20 mouse cellular contexts compared by ENCODE assay signal in genomic region chr1:166130224-166130860, GRCm38 (mm10). TPM values are rescaled to one million over a fixed set of nuclear protein-coding genes. Genes with fewer than 3 reads are reported as not detected.
DNase-seq lines count a peak whose midpoint lies in the region; ATAC-seq and TF ChIP-seq lines count a peak whose summit lies in the region.
"Had no signal": no experiment of that assay in that cellular context is flagged by ENCODE, and none has a peak within 500 bp of the region (broad histone marks: within the 10 kb centered on the region; RNA-seq: fewer than 3 reads in every experiment).

Gene Gpa33 (plus strand): TSS chr1:166130238.

- H3K27me3 ChIP-seq in heart, embryonic 15.5 days, result no peaks in the 10 kb centered on the region
- no peaks in the 10 kb centered on the region for H3K27me3 ChIP-seq in ES-Bruce4 (ENCODE audit: control insufficient read depth, insufficient read depth, low read length, poor library complexity, severe bottlenecking)
- H3K27me3 ChIP-seq in embryonic facial prominence, embryonic 10.5 days (replicated peaks; ENCODE audit: low read depth, poor library complexity, severe bottlenecking), result no peaks in the 10 kb centered on the region
- H3K27me3 ChIP-seq in small intestine, adult 2 months (ENCODE audit: control insufficient read depth, insufficient read depth, low read length), result no peaks in the 10 kb centered on the region
- H3K27me3 ChIP-seq: embryonic facial prominence, embryonic 12.5 days; forebrain, embryonic 15.5 days; lung, embryonic 15.5 days had no signal

- H3K9me3 ChIP-seq in heart, embryonic 15.5 days (replicated peaks), result no peaks in the 10 kb centered on the region
- H3K9me3 ChIP-seq in ES-Bruce4 (replicated peaks; ENCODE audit: control insufficient read depth, insufficient read depth, low read length, poor library complexity, severe bottlenecking), result peaks cover 4% of the 10 kb centered on the region
- no peaks in the 10 kb centered on the region for H3K9me3 ChIP-seq in embryonic facial prominence, embryonic 10.5 days
- H3K9me3 ChIP-seq: embryonic facial prominence, embryonic 12.5 days; forebrain, embryonic 15.5 days; lung, embryonic 15.5 days; megakaryocyte, embryonic 14.5 days had no signal

- no peaks in the 10 kb centered on the region for H3K36me3 ChIP-seq in heart, embryonic 15.5 days
- H3K36me3 ChIP-seq in ES-Bruce4 (ENCODE audit: control insufficient read depth, insufficient read depth, low read length, poor library complexity, severe bottlenecking), result no peaks in the 10 kb centered on the region
- no peaks in the 10 kb centered on the region for H3K36me3 ChIP-seq in embryonic facial prominence, embryonic 10.5 days (replicated peaks)
- H3K36me3 ChIP-seq in small intestine, adult 2 months (ENCODE audit: control insufficient read depth, insufficient read depth, low read length), result 0 out of 2 replicates have a peak, but pooled peaks cover 3% of the 10 kb centered on the region
- H3K36me3 ChIP-seq: embryonic facial prominence, embryonic 12.5 days; forebrain, embryonic 15.5 days; lung, embryonic 15.5 days had no signal

- no peak for DNase-seq in heart, postnatal 4 days
- no peak for DNase-seq in embryonic facial prominence, embryonic 10.5 days (ENCODE audit: low spot score)
- DNase-seq in kidney, postnatal 4 days, result no peak
- no peak for DNase-seq in layer of hippocampus, adult 18-20 months (ENCODE audit: low spot score in 2 of 2)
- no peak for DNase-seq in cerebellum, adult 11 months
- DNase-seq: cerebellum, adult 9-11 months; gastrocnemius, postnatal 14 days; right cerebral cortex, postnatal 14 days; thymus, postnatal 36 days had no signal

- peaks cover 48% of the 10 kb centered on the region for H3K4me1 ChIP-seq in heart, embryonic 15.5 days (replicated peaks)
- H3K4me1 ChIP-seq in ES-Bruce4 (ENCODE audit: control insufficient read depth, insufficient read depth, low read length), result peaks cover 3% of the 10 kb centered on the region
- H3K4me1 ChIP-seq in embryonic facial prominence, embryonic 10.5 days, result peaks cover 52% of the 10 kb centered on the region
- H3K4me1 ChIP-seq in small intestine, adult 2 months (ENCODE audit: control insufficient read depth, insufficient read depth, insufficient read length, low read length), result peaks cover 9% of the 10 kb centered on the region; the same call in 1 of the 2 replicates
- H3K4me1 ChIP-seq: forebrain, embryonic 15.5 days had no signal

- H3K4me2 ChIP-seq in heart, embryonic 15.5 days, result no peak within 1 kb of the TSS
- H3K4me2 ChIP-seq: embryonic facial prominence, embryonic 12.5 days; forebrain, embryonic 15.5 days; lung, embryonic 15.5 days had no signal

- TF ChIP-seq EP300 in ES-Bruce4 (IDR thresholded peaks at IDR 0.05; ENCODE audit: insufficient read depth, low read depth, low read length), result no peak

- no peak within 1 kb of the TSS for H3K9ac ChIP-seq in heart, embryonic 15.5 days
- H3K9ac ChIP-seq in ES-Bruce4 (ENCODE audit: low read depth, poor library complexity, severe bottlenecking), result peak within 1 kb of the TSS; percentile 30
- H3K9ac ChIP-seq: embryonic facial prominence, embryonic 12.5 days; forebrain, embryonic 15.5 days; lung, embryonic 15.5 days had no signal

- no peak for ATAC-seq in heart, embryonic 15.5 days (replicated peaks; ENCODE audit: insufficient number of reproducible peaks, insufficient read depth, low FRiP score, low read depth)
- ATAC-seq: activated CD4-positive, CD25-positive, alpha-beta regulatory T cell, adult 4 months; forebrain, embryonic 15.5 days; hindbrain, embryonic 16.5 days had no signal

- no peak for TF ChIP-seq CTCF in ES-Bruce4 (IDR thresholded peaks at IDR 0.05; ENCODE audit: low read depth, low read length)
- TF ChIP-seq CTCF in small intestine, adult 2 months (IDR thresholded peaks at IDR 0.05; ENCODE audit: extremely low read depth, insufficient read length, insufficient replicate concordance, low read depth, low read length), result no peak

- peak within 1 kb of the TSS; percentile 95; the same call in 1 of the 2 replicates for H3K27ac ChIP-seq in heart, embryonic 15.5 days
- H3K27ac ChIP-seq in ES-Bruce4 (ENCODE audit: insufficient read depth, low read length), result peak within 1 kb of the TSS; percentile 98
- H3K27ac ChIP-seq in embryonic facial prominence, embryonic 10.5 days (replicated peaks), result peak within 1 kb of the TSS; percentile 65; the same call in 1 of the 2 replicates
- H3K27ac ChIP-seq in small intestine, adult 2 months (ENCODE audit: insufficient read depth, low read depth, low read length), result peak within 1 kb of the TSS; percentile 98
- H3K27ac ChIP-seq: embryonic facial prominence, embryonic 12.5 days; forebrain, embryonic 15.5 days; lung, embryonic 15.5 days had no signal

- H3K4me3 ChIP-seq in heart, embryonic 15.5 days, result no peak within 1 kb of the TSS
- peak within 1 kb of the TSS; percentile 75 for H3K4me3 ChIP-seq in ES-Bruce4 (ENCODE audit: low read depth, low read length)
- no peak within 1 kb of the TSS for H3K4me3 ChIP-seq in embryonic facial prominence, embryonic 10.5 days
- H3K4me3 ChIP-seq in small intestine, adult 2 months (ENCODE audit: low read depth, low read length), result peak within 1 kb of the TSS; percentile 76
- H3K4me3 ChIP-seq: embryonic facial prominence, embryonic 12.5 days; forebrain, embryonic 15.5 days; lung, embryonic 15.5 days; megakaryocyte, embryonic 14.5 days; myocyte had no signal

- peak; percentile 33 for TF ChIP-seq POLR2A in ES-Bruce4 (IDR thresholded peaks at IDR 0.05; ENCODE audit: insufficient read depth, low read length)
- TF ChIP-seq POLR2A in small intestine, adult 2 months (IDR thresholded peaks at IDR 0.05; ENCODE audit: low read depth, low read length), result peak; percentile 95

- 74% methylated on average over 5 of the region's 5 CpGs for WGBS in heart, embryonic 15.5 days
- 84% methylated on average over 5 of the region's 5 CpGs for WGBS in embryonic facial prominence, embryonic 10.5 days
- WGBS in small intestine, adult 2 months, result 29% methylated on average over 5 of the region's 5 CpGs

RNA-seq across cellular contexts. Expression of gene Gpa33, which starts in this region (rescaled TPM):
- 0.06 TPM in 1 of 2 replicates, not detected in the other for polyA plus RNA-seq in heart, embryonic 15.5 days (2015; fragmentation: Nextera tagmentation; extraction: Ambion mirVana)
- total RNA-seq in heart, postnatal 4 days (2021), result not detected
- polyA plus RNA-seq in ES-Bruce4 (2011; ENCODE audit: insufficient read depth, insufficient read length, low read depth, missing spikeins), result 49.6 and 55.9 TPM in 2 replicates
- 0.11 and 0.15 TPM in 2 replicates for polyA plus RNA-seq in embryonic facial prominence, embryonic 10.5 days (2016; fragmentation: Nextera tagmentation; extraction: Ambion mirVana)
- 249 and 805 TPM in 2 replicates for polyA plus RNA-seq in small intestine, adult 2 months (2012; rRNA removed)
- not detected for total RNA-seq in layer of hippocampus, adult 18-20 months (2021)
- total RNA-seq: gastrocnemius, postnatal 14 days; layer of hippocampus, postnatal 14 days had no signal
- polyA plus RNA-seq: activated CD4-positive, CD25-positive, alpha-beta regulatory T cell, adult 4 months; forebrain, embryonic 15.5 days; hindbrain, embryonic 16.5 days; lung, embryonic 15.5 days had no signal

Comparison
In these comparisons a context has a peak if more than half of its experiments do, and no peak if none do; other contexts are left out.
1. RNA of gene Gpa33 (polyA plus RNA-seq): 249 to 805 TPM in small intestine, adult 2 months and 49.6 to 55.9 TPM in ES-Bruce4; 0.11 to 0.15 TPM in embryonic facial prominence, embryonic 10.5 days and 0.06 TPM in heart, embryonic 15.5 days; every median in the first group is over 10 times any median in the second.
2. H3K4me3 ChIP-seq: peak in ES-Bruce4 (single experiment) and small intestine, adult 2 months (single experiment); none in heart, embryonic 15.5 days (single experiment) and embryonic facial prominence, embryonic 10.5 days (single experiment).
3. Peak in every context shown above with its lines, with median percentiles within 50 percentile points of each other: H3K27ac ChIP-seq.